Mouse (Mus musculus) ovary, adult 18-20 months (tissue): Measurements from ENCODE around the gene Tifab.

Experiments
- DNase-seq: peaks from one replicate; pipeline ENCODE4 v3.0.0; 2022; ENCODE audit warnings: low spot score, mixed read lengths

Gene Tifab

DNA sequence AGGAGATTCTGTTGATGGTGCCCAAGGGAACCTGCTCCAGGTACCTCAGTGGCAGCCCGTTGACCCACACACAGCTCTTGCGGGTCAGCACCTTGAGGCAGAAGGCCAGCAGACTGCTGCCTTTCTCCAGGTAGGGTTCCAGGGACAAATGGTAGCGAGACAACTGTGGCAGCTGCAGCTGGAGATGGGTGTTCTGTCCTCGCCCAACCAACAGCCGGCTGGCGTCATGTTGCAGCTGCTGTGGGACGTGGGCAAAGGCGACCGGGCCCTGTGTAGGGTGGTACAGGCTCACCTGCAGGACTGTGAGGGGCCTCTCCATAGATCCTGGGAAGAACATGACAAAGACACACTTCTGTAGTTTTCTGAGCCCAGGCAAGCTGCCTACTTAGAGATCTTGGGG, 2.4 kb downstream of the Tifab start:
- no peak for DNase-seq

DNA sequence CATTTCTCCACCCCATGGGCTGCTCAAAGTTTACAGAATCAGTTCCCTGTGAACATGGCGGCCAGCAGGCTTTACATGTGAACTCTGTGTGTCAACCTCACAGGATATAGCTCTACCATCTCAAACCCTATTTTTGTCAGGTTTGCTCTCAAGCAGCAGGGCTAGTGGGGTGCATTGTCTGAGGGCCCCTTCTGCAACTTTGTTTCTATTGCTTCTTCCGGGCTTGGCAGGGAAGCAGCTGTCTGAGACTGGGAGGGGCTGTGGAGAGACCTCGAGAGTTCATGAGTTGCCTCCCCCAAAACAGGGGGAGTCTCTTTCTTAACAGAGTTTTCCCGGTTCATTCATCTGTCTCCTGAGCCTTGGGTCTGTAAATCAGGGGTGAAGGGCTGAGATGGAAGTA, 2.8 kb downstream of the Tifab start:
- DNase-seq, result no peak

DNA sequence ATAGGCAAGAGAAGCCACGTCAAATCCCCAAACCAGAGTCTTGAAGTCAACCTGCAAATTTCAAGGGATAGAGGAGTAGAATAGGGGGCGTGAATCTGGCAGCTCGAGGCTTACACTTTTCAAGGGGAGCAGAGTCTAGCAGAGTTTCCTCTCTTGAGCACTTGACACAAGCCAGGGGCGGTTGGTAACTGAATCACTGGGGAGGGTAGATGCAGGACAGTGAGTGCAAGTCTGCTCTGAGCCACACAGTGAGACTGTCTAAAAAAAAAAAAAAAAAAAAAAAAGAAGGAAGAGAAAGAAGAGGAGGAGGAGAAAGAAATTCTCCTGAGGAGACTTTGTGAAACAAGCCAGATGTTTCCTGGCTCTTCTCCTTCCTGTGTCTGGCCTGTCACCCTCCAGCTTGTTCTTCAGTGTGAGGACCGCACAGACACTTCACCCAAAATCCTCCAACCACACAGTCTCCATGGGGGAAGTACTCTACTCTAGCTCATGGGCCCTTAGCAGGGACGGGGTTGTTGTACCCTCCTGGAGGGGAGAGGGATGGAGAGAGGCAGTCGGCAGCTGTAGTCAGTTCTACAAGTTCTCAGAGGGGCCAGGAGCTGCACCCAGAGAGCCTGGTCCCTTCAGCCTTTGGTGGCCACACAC, 5.7 kb downstream of the Tifab start:
- DNase-seq, result no peak

DNA sequence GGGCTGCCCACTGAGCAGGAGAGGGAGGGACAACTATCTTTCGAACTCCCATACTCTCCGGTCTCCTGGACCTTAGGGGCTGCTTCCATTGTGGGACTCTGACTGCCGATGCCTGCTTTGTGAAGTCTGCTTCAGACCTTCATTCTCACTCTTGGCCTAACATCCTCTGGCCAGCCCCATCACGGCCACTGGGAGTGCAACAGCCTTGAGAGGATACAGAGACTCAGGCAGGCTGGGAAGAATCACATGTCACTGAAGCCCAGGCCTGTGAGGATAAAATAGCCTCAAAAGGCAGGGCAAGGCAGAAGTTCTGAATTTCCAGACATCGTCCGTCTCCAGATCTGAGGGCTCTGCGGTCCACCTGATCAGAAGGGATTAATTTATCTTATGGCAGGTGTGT, 6.6 kb downstream of the Tifab start:
- DNase-seq, result no peak

DNA sequence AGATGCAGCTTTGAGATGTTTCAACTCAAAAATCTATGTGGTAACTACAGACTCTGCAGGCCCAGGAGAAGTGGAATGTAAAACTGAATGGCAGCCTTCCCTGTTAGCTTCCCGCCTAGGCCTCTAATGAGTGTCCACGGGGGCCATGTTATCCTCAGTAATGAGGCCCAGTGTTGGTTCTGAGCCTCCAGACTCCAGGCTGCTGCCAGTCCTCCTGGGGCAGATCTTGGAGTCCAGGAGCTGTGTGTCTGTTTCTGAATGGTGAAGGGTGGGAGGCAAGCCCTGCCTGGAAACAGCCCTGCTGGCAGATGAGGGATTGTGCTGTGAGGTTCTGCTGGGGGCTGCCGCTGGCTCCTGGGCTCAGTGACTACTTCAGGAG, 10.3 kb downstream of the Tifab start:
- DNase-seq, result no peak

DNA sequence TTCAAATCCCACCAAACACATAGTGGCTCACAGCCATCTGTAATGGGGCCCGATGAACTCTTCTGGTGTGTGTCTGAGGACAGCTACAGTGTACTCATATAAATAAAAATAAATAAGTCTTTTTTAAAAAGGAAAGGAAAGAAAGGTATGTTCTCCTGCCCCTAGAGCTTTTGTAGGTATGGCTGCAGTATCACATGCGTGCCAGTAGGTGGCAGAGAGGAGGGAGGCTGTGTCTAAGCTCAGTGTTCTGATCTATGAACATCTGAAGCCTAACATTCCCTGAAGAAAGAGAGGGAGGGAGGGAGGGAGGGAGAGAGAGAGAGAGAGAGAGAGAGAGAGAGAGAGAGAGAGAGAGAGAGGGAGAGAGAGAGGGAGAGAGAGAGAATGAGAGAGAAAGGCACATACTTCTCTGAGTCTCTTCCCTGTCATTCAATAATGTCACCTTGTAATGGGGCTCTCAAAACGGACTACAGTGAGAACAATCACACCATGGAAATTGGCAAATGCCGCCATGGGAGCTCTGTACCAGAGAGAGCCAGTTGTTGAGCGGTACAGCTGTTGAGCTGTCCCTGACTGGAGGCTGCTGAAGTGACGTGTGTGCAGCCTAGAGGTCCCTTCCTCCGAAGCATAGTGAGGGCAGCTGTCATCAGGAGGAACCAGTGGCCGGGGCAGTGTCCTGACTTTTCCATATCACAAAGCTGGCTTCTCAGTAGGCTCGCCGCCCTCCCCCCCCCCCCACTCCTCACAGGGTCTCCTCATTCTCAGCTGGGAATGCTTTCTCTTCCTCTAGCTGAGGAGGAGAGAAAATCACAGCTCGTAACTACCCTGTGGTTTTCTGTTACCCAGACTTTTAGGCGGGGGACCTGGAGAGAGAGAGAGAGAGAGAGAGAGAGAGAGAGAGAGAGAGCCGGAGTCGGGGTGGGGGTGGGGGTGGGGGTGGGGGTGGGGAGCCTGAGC, 11.0 kb downstream of the Tifab start:
- DNase-seq, result no peak

DNA sequence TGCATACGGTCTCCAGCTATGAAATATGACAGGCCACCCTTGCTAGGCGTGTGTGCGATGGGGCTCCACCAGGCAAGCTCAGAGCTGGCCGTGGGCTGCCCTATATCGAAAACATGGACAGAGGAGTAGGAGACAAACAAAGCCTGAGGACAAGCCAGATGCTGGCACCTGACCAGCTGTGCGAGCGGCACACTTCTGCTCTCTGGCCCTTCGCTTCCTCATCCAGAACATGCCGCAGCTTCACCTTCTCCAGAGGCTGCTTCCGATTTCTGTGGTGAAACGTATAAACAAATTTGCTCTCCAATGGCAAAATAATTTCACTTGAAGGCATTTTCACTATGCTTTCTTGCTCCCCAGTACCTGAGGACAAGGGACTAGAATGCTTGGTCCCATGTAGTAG, 13.1 kb downstream of the Tifab start:
- DNase-seq, result no peak

DNA sequence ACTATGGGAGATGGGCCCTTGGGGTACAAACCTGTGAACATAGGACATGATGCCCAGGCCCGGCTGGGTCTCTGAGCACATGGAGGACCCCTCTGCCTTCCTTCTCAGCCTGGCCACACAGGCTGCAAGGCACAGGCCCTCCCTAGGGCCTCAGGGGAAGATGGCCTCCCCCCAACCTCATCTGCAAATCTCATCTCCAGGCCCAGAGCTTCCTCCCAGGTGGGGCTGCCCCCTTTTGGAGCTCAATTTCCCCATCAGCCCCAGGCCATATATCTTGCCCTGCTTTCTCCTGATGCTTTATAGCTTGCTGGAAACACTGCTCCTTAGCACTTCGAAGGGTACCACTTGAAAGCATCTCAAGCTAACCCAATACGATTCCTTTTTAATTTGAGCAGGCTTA, 14.3 kb downstream of the Tifab start:
- DNase-seq, result no peak

DNA sequence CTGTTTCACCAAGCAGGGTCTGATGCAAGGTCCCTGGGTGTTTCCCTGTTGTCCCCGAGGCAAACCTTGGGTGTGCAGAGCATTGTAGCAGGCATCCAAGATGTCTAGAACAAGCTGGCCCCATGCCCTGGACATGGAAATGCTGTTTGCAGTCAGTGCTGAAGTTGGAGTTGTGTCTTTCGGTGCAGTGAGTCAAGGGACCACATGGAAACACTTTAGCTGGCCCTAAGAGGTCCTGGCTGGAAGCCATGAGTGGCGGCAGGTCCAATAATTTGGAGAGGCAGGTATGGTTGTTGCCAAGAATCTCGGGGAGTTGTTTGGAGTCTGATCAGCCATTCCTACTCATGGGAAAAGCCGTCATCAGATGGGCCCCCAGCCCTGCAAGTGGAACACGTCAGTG, 14.9 kb downstream of the Tifab start:
- no peak for DNase-seq

DNA sequence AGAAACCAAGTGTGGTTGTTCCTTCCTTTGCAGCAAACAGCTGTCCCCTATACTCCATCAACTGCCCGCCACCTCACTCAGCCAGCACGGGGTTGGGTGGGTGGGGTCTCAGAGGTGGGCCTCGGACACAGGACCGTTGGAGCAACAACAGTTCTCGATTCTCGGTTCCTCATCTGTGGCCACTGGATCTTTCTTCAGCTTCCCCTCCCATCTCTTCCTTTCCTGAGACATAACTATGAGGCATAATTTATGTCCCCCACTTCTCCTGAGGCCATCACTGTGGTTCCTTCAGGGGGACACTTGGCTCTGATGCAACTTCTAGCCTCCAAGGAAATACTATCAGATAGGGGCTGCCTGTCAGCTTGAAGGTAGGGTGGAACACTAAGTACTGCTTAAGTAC, 15.8 kb downstream of the Tifab start:
- DNase-seq, result no peak

DNA sequence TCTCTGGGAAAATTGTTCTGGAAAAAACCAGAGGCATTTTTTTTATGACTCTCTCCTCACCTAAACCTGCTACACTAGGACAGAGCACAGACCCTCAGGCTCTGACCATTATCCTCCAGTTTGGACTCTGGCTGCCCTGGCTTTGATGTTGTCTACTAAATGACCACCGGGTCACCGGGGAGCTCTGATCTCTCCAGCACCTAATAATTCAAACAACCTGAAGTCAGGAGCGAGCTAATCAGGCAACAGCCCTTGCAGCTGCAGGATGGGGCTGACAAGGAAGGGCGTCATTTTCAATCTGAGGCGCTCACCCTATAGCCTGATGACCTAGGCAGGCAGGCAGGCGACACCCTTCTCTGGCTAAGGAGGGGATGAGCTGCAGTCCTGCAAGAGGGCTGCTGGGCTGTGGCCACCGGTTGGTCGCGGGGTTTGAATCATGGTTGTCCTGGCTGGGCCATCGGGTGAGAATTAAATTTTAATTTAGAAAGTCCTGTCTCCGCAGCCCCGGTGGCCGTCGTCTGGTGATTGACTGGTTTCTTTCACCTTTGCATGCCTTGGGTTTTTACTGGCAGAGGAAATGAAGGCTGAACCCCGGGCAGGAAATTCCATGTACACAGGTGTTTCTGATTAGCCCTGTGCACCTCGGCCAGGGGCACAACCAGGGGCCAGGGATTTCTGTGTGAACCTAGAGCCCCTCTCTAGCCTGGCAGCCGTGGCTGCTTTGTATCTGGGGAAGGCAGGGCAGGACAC, 18.9 kb downstream of the Tifab start:
- no peak for DNase-seq

DNA sequence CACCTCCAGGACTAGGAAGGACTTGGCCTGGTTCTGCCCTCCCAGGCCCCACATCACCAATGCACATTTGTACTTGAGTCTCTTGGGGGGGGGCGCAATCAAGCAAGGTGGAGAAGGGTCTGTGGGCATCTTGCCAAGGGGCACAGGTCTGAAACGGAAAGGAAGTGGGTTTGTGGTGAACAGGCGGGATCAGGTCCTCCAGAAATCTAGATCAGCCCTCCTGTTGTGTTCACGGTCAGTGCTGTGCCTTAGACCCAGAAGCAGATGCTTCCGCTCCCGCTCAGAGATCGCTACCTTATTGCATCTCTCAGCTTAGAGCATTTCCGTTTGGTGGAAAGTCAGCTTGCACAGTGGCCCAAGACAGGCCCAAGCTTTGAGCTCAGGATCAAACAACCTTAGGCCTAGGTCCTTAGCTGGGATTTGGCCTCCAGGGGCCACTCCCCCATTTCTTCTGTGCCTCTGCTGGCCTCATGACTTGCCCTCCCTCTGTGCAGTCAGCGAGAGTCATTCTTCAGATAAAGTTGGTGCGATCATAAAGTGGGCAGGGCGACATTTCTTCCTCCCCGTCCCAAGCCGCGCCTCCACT, 19.6 kb downstream of the Tifab start:
- no peak for DNase-seq

DNA sequence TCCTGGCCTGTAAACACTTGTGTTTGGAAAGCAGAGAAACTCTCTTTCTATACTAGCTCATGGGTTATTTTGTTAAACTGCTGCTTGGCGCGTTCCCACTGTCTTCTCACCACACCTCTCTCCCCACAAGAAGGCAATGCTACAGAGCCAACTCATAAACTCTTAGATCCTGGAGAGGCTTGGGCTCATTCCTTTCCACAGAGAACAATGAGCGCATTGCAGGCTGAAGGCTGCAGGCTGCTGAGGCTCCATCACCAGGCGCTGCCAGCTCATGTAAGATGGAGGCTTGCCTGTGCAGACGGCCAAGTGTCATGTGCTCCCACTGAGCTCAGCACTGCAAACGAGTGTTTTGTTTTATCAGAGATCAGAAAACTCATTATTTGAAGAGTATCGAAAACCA, 23.0 kb downstream of the Tifab start:
- DNase-seq, result no peak

DNA sequence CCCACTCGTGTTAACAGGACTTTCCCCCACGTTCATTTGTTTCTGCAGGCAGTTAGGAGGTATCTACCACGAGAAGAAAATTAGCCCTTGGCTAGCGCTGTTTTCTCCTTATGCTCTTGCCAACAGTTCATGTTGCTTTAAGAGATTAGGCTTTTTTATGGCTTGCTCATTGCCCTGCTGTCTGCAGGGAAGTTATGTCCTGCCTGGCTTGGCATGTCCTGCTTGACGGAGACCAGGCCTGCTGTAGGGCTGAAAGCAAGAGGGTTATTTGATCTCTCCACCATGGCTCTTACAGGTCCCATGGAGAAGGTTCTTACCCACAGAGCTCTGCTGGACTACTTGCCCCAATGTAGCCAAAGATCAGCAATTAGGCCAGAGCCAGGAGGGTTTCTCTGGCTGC, 23.6 kb downstream of the Tifab start:
- DNase-seq, result no peak

DNA sequence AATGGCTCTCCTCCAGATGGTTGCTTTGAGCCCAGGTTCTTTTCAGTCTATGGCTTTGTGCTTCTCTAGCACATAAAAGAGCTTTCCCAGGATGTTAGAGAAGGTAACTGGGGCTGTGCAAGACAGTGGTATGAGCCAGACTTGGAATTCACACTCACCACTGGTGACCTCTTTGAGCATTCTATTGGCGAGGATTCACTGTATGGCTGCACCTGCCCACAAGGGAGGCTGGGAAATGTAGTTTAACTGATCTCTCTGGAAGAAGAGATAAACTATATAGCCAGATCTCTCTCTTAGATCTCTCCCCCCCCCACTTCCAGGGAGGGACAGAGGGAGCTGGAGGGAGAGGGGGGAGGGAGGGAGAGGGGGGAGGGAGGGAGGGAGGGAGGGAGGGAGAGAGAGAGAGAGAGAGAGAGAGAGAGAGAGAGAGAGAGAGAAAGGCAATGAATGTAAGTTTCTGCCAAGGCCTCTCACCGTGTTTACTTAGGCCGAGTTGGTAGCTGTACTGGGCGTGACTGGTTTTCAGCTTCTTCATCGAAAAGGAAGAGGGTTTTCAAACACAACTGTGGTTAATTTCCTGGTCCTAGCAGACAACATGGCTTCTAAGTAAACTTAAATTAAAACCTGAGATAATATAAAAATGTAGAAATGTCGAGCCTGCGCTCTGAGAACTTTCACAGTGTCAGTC, 25.8 kb downstream of the Tifab start:
- DNase-seq, result no peak

DNA sequence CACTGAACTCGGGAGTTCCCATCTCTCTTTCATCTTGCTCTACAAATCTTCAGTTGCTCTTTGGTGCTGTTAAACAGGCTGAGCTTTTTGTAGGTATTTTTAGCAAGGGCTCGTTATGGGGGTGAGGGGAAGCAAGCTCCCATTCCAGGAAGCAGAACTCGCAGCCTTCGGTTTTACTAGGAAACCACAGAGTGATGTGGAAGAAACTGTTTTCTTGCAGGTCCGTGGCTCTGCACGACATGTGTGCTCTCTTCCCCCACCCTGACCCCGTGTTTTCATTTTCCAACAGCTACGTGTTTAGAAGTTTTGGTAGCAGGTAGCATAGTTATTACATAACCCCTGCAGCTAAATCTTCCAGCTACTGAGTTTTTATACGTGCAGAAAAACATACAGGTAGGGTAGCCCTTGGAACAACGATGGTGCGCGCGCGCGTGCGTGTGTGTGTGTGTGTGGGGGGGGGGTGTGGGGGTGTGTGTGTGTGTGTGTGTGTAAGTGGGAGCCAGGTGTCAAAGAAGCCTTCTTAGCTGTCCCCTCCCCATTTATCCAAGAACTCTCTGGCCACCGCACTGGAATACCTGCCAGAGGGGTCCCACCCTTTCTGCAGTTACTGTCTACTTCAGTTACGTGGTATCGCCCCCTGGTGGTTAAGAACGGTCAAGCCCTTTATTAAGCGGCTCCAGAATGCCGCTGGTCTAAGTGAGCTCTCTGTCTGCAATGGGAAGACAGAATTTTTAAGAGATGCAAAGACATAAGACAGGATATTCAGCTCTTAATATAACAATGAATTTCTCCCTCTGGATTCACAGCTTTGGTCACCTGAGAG, 27.1 kb downstream of the Tifab start:
- DNase-seq, result no peak

DNA sequence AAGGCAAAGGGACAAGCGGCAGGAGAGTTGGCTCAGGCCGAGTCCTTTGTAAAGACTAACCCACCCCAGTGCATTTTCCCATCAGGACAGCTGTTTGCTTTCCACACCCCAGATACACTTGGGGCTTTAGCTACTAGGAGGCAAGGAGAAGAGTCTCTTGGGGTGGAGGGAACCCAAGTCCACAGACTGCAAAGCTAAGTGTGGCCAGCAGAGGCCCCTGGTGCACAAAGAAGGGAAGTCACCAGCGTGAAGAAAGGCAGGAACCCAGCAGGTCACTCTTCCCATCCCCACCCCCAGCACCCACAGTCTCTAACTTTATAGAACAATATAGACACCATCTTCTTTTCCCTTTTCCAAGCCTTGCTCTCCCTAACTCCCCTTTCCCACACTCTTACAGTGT, 33.2 kb downstream of the Tifab start:
- no peak for DNase-seq

DNA sequence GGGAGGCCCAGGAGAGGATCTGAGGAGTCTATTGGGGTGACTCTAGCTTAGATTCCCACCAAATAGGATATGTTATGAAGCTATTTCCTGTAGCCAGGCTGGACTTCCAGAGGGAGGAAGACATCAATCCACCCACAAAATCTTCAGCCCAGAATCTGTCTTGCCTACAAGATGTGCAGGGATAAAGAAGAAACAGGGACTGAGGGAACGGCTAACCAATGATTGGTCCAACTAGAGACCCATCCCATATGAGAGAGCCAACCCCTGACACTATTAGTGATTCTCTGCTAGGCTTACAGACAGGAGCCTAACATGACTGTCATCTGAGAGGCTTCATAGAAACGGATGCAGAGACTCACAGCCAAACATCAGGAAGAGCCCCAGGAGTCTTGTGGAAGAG, 34.7 kb downstream of the Tifab start:
- no peak for DNase-seq

DNA sequence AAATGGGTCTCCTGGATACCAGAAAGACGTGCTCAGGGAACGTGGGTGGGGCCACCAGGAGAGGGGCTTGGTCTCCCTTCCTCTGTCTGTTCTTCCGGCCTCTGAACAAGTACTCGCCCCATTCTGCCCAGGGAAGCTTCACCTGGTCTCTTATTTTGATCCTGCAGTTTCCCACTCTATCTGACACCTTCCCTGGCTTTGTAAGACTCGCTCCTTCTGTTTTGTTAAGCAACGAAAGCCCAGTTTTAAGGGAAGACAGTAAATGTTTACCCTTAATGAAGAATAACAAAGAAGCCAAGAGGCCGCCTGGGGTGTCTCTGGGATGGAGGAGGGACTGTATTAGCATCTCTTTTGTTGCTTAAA, 35.6 kb downstream of the Tifab start:
- DNase-seq, result no peak

DNA sequence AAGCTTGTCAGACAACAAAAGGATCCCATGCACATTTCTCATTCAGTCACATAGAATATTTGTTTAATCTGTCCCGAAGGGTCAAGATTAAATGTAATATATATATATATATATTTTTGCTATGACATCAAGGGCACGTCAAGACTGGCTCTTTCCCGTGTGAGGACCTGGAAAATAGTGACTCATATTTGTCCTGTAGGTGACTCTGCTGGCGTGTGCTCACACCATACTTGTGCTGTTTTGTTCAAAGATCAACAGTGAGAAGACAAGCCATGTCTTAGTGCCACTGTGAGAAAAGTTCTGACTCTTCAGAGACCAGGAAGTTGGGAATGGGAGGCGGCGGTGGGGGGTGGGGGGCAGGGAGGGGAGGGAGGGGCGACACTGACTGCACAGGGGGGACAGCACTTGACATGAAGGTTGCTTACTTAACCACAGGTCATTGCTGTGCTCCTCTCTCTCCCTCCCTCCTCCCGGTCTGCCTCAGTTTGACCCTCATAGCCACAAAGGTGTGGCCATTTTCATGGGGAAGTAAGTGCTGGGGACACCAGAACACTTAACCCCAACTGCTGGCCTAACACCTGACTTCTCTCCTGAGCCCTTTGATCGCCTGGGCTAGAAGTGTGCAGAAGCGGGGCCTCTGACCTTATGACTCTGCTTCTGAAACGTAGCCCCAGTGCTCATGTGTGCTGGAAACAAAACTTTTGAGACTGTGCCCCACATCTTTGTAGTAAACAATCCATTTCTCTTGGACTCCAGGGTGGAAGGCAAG, 36.1 kb downstream of the Tifab start:
- no peak for DNase-seq
